Mouse (Mus musculus) hindbrain, postnatal 0 days (tissue): ENCODE data around the gene Adamtsl1. TPM values are rescaled to one million over a fixed set of nuclear protein-coding genes. Genes with fewer than 3 reads are reported as not detected.
A peak's percentile ranks its signal among the peaks of the same experiment; 100 is the strongest.

Experiments
- ATAC-seq: fragments of 200-750 bp; cut with Nextera tagmentation; 2 replicates; pipeline ENCODE4 v1.8.0; 2017; ENCODE audit warnings: mild to moderate bottlenecking, moderate TSS enrichment, moderate library complexity
- DNase-seq: peaks from one replicate; pipeline ENCODE4 v3.0.0-alpha.2; 2015; ENCODE audit warnings: low spot score
- H3K27ac ChIP-seq: fragments of 300-500 bp; sonication (generic); 2 replicates; pipeline ENCODE4 v1.5.1; 2014; ENCODE audit warnings: mild to moderate bottlenecking
- H3K27me3 ChIP-seq: fragments of 300-500 bp; sonication (generic); 2 replicates; pipeline ENCODE4 v1.6.1; 2014; ENCODE audit warnings: low read length, mixed read lengths; ENCODE audit not compliant: insufficient read depth
- H3K36me3 ChIP-seq: fragments of 300-500 bp; sonication (generic); 2 replicates; pipeline ENCODE4 v1.6.1; 2014; ENCODE audit warnings: low read length, mixed read lengths; ENCODE audit not compliant: insufficient read depth
- H3K4me1 ChIP-seq: fragments of 300-500 bp; sonication (generic); 2 replicates; pipeline ENCODE4 v1.6.1; 2014; ENCODE audit warnings: antibody characterized with exemption, low read length, mixed read lengths; ENCODE audit not compliant: insufficient read depth
- H3K4me2 ChIP-seq: fragments of 300-500 bp; sonication (generic); 2 replicates; pipeline ENCODE4 v1.6.1; 2014; ENCODE audit warnings: low read depth, mild to moderate bottlenecking, low read length, moderate library complexity, mixed read lengths
- H3K4me3 ChIP-seq: fragments of 300-500 bp; sonication (generic); 2 replicates; pipeline ENCODE4 v1.5.1; 2014; ENCODE audit warnings: low read length
- H3K9ac ChIP-seq: fragments of 300-500 bp; sonication (generic); replicated peaks from 2 replicates; pipeline ENCODE4 v1.6.1; 2014; ENCODE audit warnings: mild to moderate bottlenecking, low read length, moderate library complexity, mixed read lengths
- H3K9me3 ChIP-seq: fragments of 300-500 bp; sonication (generic); 2 replicates; pipeline ENCODE4 v1.6.1; 2016; ENCODE audit warnings: low read length, mixed read lengths
- CTCF ChIP-seq: IDR thresholded peaks from 2 replicates; pipeline ENCODE4 v1.5.1; 2016; ENCODE audit warnings: antibody characterized with exemption, control low read depth, low read depth
- WGBS: fragments of 180-500 bp; shearing (Covaris S2); extraction: QIAGEN DNeasy Blood & Tissue Kit; methylation state at CpG from one replicate; pipeline ENCODE4 v1.1.7; 2014; 5-methylcytosine and 5-hydroxymethylcytosine counted together
- polyA plus RNA-seq: library from polyadenylated mRNA; unstranded; fragments of >200 nt; fragmentation: Nextera tagmentation; extraction: Ambion mirVana; gene quantifications from 2 replicates; pipeline ENCODE4 v1.2.1, GENCODE M21; 2015
- total RNA-seq: library from RNA; depleted of rRNA; stranded (reverse); fragments of >200 nt; gene quantifications from 2 replicates; pipeline ENCODE4 v1.2.3, GENCODE M21; 2014

Adamtsl1 gene
- total and polyA plus RNA-seq, 2 experiments from 2014 or later = 8.0 to 13.4 TPM

GRCm38 (mm10) chr4:85819169-85819568, 305.2 kb downstream of the Adamtsl1 start:
- Histone ChIP-seq H3K4me1 (no peaks in the 10 kb centered on the region), H3K36me3 (no peaks in the 10 kb centered on the region), H3K4me2 (no peak overlapping the region), H3K9me3 (no peaks in the 10 kb centered on the region), H3K27ac (no peak overlapping the region), H3K4me3 (no peak overlapping the region), H3K27me3 (no peaks in the 10 kb centered on the region), H3K9ac (no peak overlapping the region)
- DNase-seq = peak; percentile 87
- peak; percentile 94 for TF ChIP-seq CTCF
- WGBS = 88% methylated on average over 1 of the region's 1 CpGs
- 0 out of 2 replicates have a peak, but pooled peaks have one; percentile 29 for ATAC-seq

DNA sequence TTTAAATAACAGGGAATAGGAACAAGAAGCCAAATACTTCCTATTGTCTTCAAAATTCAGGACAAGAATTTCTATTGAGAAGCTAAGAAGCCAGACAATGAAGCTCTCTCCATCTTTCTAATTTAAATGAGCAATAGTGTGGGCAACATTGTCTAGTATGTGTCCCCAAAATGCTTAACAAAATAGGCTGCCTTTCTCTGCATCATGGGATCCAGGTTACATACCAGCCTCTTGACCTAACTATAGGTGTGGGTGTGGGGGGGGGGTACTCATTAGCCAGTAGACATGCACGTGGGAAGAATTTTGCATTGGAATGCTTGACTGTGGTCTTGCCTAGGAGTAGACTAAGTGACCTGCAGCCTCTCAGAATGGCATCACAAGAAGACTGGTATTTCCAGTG, 305.9 kb downstream of the Adamtsl1 start:
- Histone ChIP-seq H3K4me2 (no peak overlapping the region), H3K36me3 (no peaks in the 10 kb centered on the region), H3K4me1 (no peaks in the 10 kb centered on the region), H3K9me3 (no peaks in the 10 kb centered on the region), H3K27me3 (no peaks in the 10 kb centered on the region), H3K4me3 (no peak overlapping the region), H3K9ac (no peak overlapping the region), H3K27ac (no peak overlapping the region)
- TF ChIP-seq CTCF = no peak
- WGBS = 39% methylated on average over 1 of the region's 1 CpGs
- no peak for ATAC-seq
- DNase-seq = no peak

- H3K9me3 ChIP-seq = no peaks in the 10 kb centered on the region
- H3K9ac ChIP-seq = no peak overlapping the region
- H3K4me3 ChIP-seq = no peak overlapping the region
- H3K27me3 ChIP-seq = no peaks in the 10 kb centered on the region
- H3K36me3 ChIP-seq = no peaks in the 10 kb centered on the region
- H3K27ac ChIP-seq = no peak overlapping the region
- peak; percentile 51 for DNase-seq
- no peak for ATAC-seq
- H3K4me1 ChIP-seq = no peaks in the 10 kb centered on the region
- WGBS = 33% methylated on average over 8 of the region's 8 CpGs
- no peak for TF ChIP-seq CTCF
- 0 out of 2 replicates have a peak overlapping the region, but pooled peaks have one; percentile 1 for H3K4me2 ChIP-seq
Measured at GRCm38 (mm10) chr4:85823952-85824704, 310.2 kb downstream of the Adamtsl1 start.

GRCm38 (mm10) chr4:85824705-85825085, 310.7 kb downstream of the Adamtsl1 start:
- H3K4me2 ChIP-seq = no peak overlapping the region

GRCm38 (mm10) chr4:85837058-85837457, 323.1 kb downstream of the Adamtsl1 start:
- ATAC-seq (peak; percentile 75), DNase-seq (peak; percentile 75)
- Histone ChIP-seq H3K4me1 (no peaks in the 10 kb centered on the region), H3K36me3 (no peaks in the 10 kb centered on the region), H3K4me2 (no peak overlapping the region), H3K9me3 (no peaks in the 10 kb centered on the region), H3K27ac (peak overlapping the region; percentile 46; the same call in 1 of the 2 replicates), H3K9ac (no peak overlapping the region), H3K27me3 (no peaks in the 10 kb centered on the region), H3K4me3 (no peak overlapping the region)
- TF ChIP-seq CTCF = no peak

More at GRCm38 (mm10) chr4:85824705-85825085, 310.7 kb downstream of the Adamtsl1 start:
- no peak for ATAC-seq
- Histone ChIP-seq H3K9me3 (no peaks in the 10 kb centered on the region), H3K4me3 (no peak overlapping the region), H3K27me3 (no peaks in the 10 kb centered on the region), H3K27ac (no peak overlapping the region), H3K4me1 (no peaks in the 10 kb centered on the region), H3K9ac (no peak overlapping the region), H3K36me3 (no peaks in the 10 kb centered on the region)
- TF ChIP-seq CTCF = no peak
- DNase-seq = no peak
- WGBS = 63% methylated on average over 1 of the region's 1 CpGs

DNA sequence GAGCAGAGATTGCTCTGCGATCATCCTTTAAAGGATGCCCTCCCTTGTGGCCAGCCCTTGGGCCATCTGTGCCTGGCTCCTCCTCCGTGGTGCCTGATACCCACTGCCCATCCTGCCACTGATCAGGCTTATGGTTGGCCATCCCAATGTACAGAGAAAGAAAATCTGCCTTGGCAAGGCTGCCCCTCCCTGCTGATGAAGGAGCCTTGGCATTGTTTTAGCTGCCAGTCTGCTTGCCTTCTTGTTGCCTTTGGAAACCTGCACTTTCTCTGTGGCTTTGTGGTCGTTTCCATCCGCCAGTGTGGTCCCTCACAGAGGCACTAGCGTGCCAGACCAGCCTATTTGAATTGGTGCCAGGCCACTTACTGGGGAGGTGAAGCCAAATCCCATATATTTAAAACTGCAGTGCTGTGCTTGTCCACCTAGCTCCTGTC, 323.6 kb downstream of the Adamtsl1 start:
- Histone ChIP-seq H3K4me3 (no peak overlapping the region), H3K9ac (no peak overlapping the region), H3K4me2 (no peak overlapping the region), H3K9me3 (no peaks in the 10 kb centered on the region), H3K4me1 (no peaks in the 10 kb centered on the region), H3K36me3 (no peaks in the 10 kb centered on the region), H3K27me3 (no peaks in the 10 kb centered on the region), H3K27ac (peak overlapping the region; percentile 46; the same call in 1 of the 2 replicates)
- DNase-seq (peak; percentile 86), ATAC-seq (peak; percentile 95)
- 28% methylated on average over 5 of the region's 5 CpGs for WGBS
- no peak for TF ChIP-seq CTCF

DNA sequence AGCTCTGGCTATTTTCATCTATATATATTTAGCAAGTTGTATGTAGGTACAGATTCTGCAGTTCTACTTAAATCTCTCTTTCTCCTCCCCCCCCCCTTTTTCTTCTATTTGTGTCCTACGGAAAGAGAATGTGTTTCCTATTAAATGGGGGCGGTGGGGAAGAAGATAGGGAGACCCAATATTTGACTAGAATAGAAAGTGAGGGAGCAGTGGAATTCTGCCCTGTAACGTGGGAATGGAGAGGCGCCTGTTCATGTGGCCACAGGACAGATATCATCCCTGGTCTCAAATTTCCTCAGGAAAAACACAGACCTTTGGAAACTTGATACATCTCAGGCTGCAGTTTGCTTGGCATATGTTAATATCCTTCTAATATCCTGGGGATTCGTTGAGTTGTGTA, 324.1 kb downstream of the Adamtsl1 start:
- no peaks in the 10 kb centered on the region for H3K4me1 ChIP-seq
- no peaks in the 10 kb centered on the region for H3K27me3 ChIP-seq
- no peak for ATAC-seq
- no peak for DNase-seq
- H3K4me3 ChIP-seq = no peak overlapping the region
- 58% methylated on average over 5 of the region's 5 CpGs for WGBS
- TF ChIP-seq CTCF = no peak
- H3K27ac ChIP-seq = peak overlapping the region; percentile 46; the same call in 1 of the 2 replicates
- no peaks in the 10 kb centered on the region for H3K9me3 ChIP-seq
- H3K9ac ChIP-seq = no peak overlapping the region
- H3K4me2 ChIP-seq = no peak overlapping the region
- H3K36me3 ChIP-seq = no peaks in the 10 kb centered on the region
